Mouse (Mus musculus) forebrain, postnatal 0 days (tissue): ENCODE data around the gene Ubqln1. TPM values are rescaled to one million over a fixed set of nuclear protein-coding genes. Genes with fewer than 3 reads are reported as not detected.

Experiments used
- ATAC-seq: fragments of 200-750 bp; cut with Nextera tagmentation; 2 replicates; pipeline ENCODE4 v1.8.0; 2017; ENCODE audit warnings: mild to moderate bottlenecking, moderate library complexity
- DNase-seq: peaks from one replicate; pipeline ENCODE4 v3.0.0-alpha.2; 2015
- H3K27ac ChIP-seq: fragments of 300-500 bp; sonication (generic); 2 replicates; pipeline ENCODE4 v1.5.1; 2014; ENCODE audit warnings: low read depth, mild to moderate bottlenecking, antibody characterized with exemption, low read length, moderate library complexity, mixed read lengths
- H3K27me3 ChIP-seq: fragments of 300-500 bp; sonication (generic); 2 replicates; pipeline ENCODE4 v1.6.1; 2014; ENCODE audit warnings: mild to moderate bottlenecking, low read length, mixed read lengths; ENCODE audit not compliant: insufficient read depth
- H3K36me3 ChIP-seq: fragments of 300-500 bp; sonication (generic); 2 replicates; pipeline ENCODE4 v1.6.1; 2014; ENCODE audit warnings: mild to moderate bottlenecking, moderate library complexity; ENCODE audit not compliant: insufficient read depth
- H3K4me1 ChIP-seq: fragments of 300-500 bp; sonication (generic); 2 replicates; pipeline ENCODE4 v1.6.1; 2014; ENCODE audit warnings: antibody characterized with exemption; ENCODE audit not compliant: insufficient read depth
- H3K4me2 ChIP-seq: fragments of 300-500 bp; sonication (generic); 2 replicates; pipeline ENCODE4 v1.6.1; 2014; ENCODE audit warnings: low read depth, mild to moderate bottlenecking, moderate library complexity
- H3K4me3 ChIP-seq: fragments of 300-500 bp; sonication (generic); 2 replicates; pipeline ENCODE4 v1.5.1; 2014; ENCODE audit warnings: low read depth, low read length, mixed read lengths
- H3K9ac ChIP-seq: fragments of 300-500 bp; sonication (generic); 2 replicates; pipeline ENCODE4 v1.6.1; 2014; ENCODE audit warnings: mild to moderate bottlenecking
- H3K9me3 ChIP-seq: fragments of 300-500 bp; sonication (generic); 2 replicates; pipeline ENCODE4 v1.6.1; 2016; ENCODE audit warnings: low read length
- CTCF ChIP-seq: sonication (generic); IDR thresholded peaks from 2 replicates; pipeline ENCODE4 v1.5.1; 2016; ENCODE audit warnings: antibody characterized with exemption, control low read depth, low read depth
- WGBS: fragments of 180-500 bp; shearing (Covaris S2); extraction: QIAGEN DNeasy Blood & Tissue Kit; methylation state at CpG from one replicate; pipeline ENCODE4 v1.1.7; 2014; 5-methylcytosine and 5-hydroxymethylcytosine counted together
- polyA plus RNA-seq: library from polyadenylated mRNA; unstranded; fragments of >200 nt; fragmentation: Nextera tagmentation; extraction: Ambion mirVana; gene quantifications from 2 replicates; pipeline ENCODE4 v1.2.1, GENCODE M21; 2015
- total RNA-seq: library from RNA; depleted of rRNA; stranded (reverse); fragments of >200 nt; gene quantifications from 2 replicates; pipeline ENCODE4 v1.2.3, GENCODE M21; 2014

Ubqln1 gene
- total and polyA plus RNA-seq, 2 experiments from 2014 or later = 118 to 172 TPM

- no peak for ATAC-seq
- Histone ChIP-seq H3K4me1 (no peaks in the 10 kb centered on the region), H3K4me3 (no peak overlapping the region), H3K36me3 (peaks cover 46% of the 10 kb centered on the region), H3K27ac (no peak overlapping the region), H3K9me3 (no peaks in the 10 kb centered on the region), H3K27me3 (no peaks in the 10 kb centered on the region), H3K4me2 (no peak overlapping the region), H3K9ac (no peak overlapping the region)
- 85% methylated on average over 6 of the region's 6 CpGs for WGBS
- no peak for DNase-seq
- TF ChIP-seq CTCF = no peak
These were observed 23.3 kb downstream of the Ubqln1 start for GRCm38 (mm10) chr13:58192146-58192545.

GRCm38 (mm10) chr13:58191516-58191915 lies 23.9 kb downstream of the Ubqln1 start:
- no peak for TF ChIP-seq CTCF
- Histone ChIP-seq H3K4me2 (no peak overlapping the region), H3K9ac (no peak overlapping the region), H3K27me3 (no peaks in the 10 kb centered on the region), H3K4me3 (no peak overlapping the region), H3K9me3 (no peaks in the 10 kb centered on the region), H3K36me3 (peaks cover 40% of the 10 kb centered on the region), H3K27ac (no peak overlapping the region), H3K4me1 (no peaks in the 10 kb centered on the region)
- WGBS = 97% methylated on average over 14 of the region's 14 CpGs
- DNase-seq (no peak), ATAC-seq (no peak)

GRCm38 (mm10) chr13:58189473-58189872 lies 26.0 kb downstream of the Ubqln1 start:
- no peak overlapping the region for H3K9ac ChIP-seq
- no peak; the same call in 1 of the 2 replicates for ATAC-seq
- no peak for DNase-seq
- H3K4me1 ChIP-seq = no peaks in the 10 kb centered on the region
- no peak overlapping the region for H3K27ac ChIP-seq
- H3K4me3 ChIP-seq = no peak overlapping the region
- peaks cover 28% of the 10 kb centered on the region for H3K36me3 ChIP-seq
- no peaks in the 10 kb centered on the region for H3K9me3 ChIP-seq
- TF ChIP-seq CTCF = no peak
- no peaks in the 10 kb centered on the region for H3K27me3 ChIP-seq
- no peak overlapping the region for H3K4me2 ChIP-seq
- 76% methylated on average over 5 of the region's 5 CpGs for WGBS

GRCm38 (mm10) chr13:58188412-58188811 lies 27.0 kb downstream of the Ubqln1 start:
- Histone ChIP-seq H3K4me3 (no peak overlapping the region), H3K27me3 (no peaks in the 10 kb centered on the region), H3K4me2 (no peak overlapping the region), H3K4me1 (no peaks in the 10 kb centered on the region), H3K27ac (no peak overlapping the region; the same call in 1 of the 2 replicates), H3K36me3 (peaks cover 28% of the 10 kb centered on the region), H3K9ac (no peak overlapping the region), H3K9me3 (no peaks in the 10 kb centered on the region)
- WGBS = 68% methylated on average over 4 of the region's 4 CpGs
- TF ChIP-seq CTCF = peak; percentile 94
- DNase-seq (peak; percentile 82), ATAC-seq (peak; percentile 75)

GRCm38 (mm10) chr13:58187751-58188150 lies 27.7 kb downstream of the Ubqln1 start:
- DNase-seq = no peak
- Histone ChIP-seq H3K4me3 (no peak overlapping the region), H3K4me1 (no peaks in the 10 kb centered on the region), H3K27me3 (no peaks in the 10 kb centered on the region), H3K27ac (no peak overlapping the region), H3K4me2 (no peak overlapping the region), H3K36me3 (peaks cover 30% of the 10 kb centered on the region), H3K9ac (no peak overlapping the region), H3K9me3 (no peaks in the 10 kb centered on the region)
- 91% methylated on average over 3 of the region's 3 CpGs for WGBS
- TF ChIP-seq CTCF = no peak
- no peak for ATAC-seq

GRCm38 (mm10) chr13:58186281-58186680 lies 29.2 kb downstream of the Ubqln1 start:
- no peak for DNase-seq
- Histone ChIP-seq H3K9ac (no peak overlapping the region), H3K4me1 (no peaks in the 10 kb centered on the region), H3K4me2 (no peak overlapping the region), H3K27me3 (no peaks in the 10 kb centered on the region), H3K9me3 (no peaks in the 10 kb centered on the region), H3K27ac (no peak overlapping the region), H3K4me3 (no peak overlapping the region), H3K36me3 (peaks cover 25% of the 10 kb centered on the region)
- TF ChIP-seq CTCF = no peak
- ATAC-seq = no peak
- 66% methylated on average over 8 of the region's 8 CpGs for WGBS

GRCm38 (mm10) chr13:58184111-58184510 lies 31.3 kb downstream of the Ubqln1 start:
- TF ChIP-seq CTCF = no peak
- H3K9me3 ChIP-seq = no peaks in the 10 kb centered on the region
- no peak overlapping the region for H3K9ac ChIP-seq
- peaks cover 27% of the 10 kb centered on the region for H3K36me3 ChIP-seq
- H3K4me3 ChIP-seq = no peak overlapping the region
- WGBS = 73% methylated on average over 3 of the region's 3 CpGs
- no peaks in the 10 kb centered on the region for H3K27me3 ChIP-seq
- H3K27ac ChIP-seq = no peak overlapping the region
- no peaks in the 10 kb centered on the region for H3K4me1 ChIP-seq
- no peak overlapping the region for H3K4me2 ChIP-seq
- ATAC-seq = no peak
- no peak for DNase-seq
